Mouse (Mus musculus): ENCODE data around the gene Arsa.

Gene Arsa

DNA sequence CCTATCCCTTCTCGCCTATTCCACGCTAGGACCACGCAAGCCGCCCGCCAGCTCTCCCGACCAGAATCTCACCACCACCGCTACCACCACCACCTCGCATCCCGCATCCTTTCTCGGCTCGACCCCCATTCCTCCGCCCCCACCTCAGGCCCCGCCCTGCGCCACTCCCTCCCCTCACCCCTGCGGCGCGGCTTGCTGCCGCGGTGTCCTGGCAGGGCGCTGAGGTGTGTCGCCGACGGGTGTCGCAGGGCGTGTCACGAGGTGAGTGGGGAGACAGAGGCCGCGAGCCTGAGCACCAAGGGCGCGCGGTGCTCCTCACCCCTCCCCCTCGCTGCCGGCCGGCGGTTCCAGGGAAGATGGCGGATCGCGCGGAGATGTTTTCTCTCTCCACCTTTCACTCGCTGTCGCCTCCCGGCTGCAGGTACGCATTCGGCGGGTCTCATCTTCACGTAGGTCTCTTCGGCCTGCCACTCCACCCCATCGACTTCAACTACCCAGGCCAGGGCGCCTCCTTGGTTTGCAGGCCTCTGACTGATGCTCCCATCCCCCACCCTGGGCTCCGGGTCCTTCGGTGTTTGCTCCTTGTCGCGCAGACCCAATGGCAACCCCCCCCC, 23.3 kb downstream of the Arsa start, which contains the start of gene Mapk8ip2:
Mapk8ip2 (plus strand) TSS at position 49 of the 614 bp plus-strand sequence.
- DNase-seq, result peak; percentile 83

DNA sequence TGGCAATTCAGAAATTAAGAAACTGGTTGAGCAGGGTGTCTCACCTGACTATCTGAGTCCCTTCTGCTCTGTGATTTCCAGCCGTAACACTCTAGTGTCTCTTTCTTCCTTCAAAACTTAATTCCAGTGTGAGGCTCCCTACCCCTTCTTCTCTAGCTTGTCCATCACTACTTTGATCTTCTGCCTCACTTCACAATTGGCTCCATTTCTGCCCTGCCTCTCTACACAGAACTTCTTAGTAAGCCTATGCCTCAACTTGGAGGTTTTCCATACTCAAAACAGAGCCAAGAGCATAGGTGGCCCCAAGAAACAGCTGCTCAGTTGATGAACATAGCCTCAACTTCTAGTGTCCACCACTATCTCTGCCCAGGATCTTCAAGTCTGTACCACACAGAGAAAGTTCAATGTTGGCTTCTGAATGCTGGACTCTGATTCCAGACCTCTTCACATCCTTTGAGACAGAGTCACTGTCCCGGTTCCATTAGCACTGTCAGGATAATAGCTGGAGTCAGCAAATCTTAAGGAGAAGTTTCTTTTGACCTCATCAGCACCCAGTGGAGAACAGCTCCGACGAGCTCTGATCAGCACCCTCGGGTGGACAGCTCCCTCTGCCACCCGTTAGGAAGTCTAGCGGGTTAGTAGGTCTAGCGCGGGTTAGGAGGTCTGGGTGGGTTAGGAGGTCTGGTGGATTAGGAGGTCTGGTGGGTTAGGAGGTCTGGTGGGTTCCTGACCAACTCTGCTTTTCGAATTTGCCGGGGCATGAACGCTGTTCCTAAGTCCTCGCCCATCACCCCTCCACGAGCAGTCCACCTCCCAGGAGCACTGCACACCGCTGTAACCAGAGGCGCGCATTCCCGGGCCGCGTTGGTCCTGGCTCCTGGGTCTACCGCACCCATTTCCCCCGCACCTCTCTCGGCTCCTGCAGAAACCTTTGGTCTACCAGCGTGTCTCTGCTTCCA, 24.0 kb downstream of the Arsa start:
- peak; percentile 46 for DNase-seq

DNA sequence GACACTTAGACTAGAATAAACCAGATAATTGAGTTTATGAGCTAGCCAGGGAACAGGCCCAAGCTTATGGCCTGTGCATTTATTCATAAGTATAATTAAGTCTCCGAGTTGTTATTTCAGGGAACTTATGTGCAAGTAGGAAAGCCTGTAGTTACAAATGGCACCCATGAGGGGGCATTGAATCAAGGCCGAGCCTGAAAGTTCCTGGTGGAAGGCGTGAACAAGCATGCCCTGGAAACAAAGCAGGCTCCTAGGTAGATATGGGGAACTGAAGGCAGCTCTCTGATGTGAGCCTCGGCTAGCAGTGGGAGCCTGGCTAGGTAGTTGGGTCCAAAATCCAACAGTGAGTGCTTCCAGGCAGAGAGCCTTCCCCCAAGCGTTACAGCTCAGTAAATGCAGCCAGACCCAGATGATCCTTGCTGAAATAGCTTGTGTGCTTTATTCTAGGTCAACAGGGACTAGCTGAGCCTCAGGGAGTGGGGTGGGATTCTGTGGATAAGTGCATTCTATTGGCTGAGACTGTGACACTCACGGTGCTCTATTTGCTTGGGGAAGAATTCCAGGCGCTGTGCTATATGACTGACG, 34.6 kb downstream of the Arsa start:
- DNase-seq, result peak; percentile 46

GRCm38 (mm10) chr15:89435878-89436277, 41.3 kb downstream of the Arsa start:
- no peak for DNase-seq

DNA sequence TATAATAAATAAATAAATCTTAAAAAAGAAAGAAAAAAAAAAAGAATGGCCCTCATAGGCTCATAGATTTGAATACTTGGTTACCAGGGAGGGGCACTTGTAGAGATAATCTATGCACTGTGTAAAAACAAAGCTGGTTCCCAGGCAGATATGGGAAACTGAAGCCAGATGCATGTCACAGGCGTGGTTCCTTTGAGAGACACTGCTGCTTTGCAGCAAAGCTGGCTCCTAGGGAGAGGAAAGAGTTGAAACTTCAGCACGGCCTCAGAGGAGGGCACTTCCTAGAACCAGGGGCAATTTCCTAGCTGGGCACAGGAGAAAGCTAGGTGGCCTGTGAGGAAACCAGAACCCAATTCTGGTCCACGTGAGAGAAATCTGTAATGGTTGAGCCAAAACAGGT, 43.1 kb downstream of the Arsa start:
- no peak for DNase-seq

DNA sequence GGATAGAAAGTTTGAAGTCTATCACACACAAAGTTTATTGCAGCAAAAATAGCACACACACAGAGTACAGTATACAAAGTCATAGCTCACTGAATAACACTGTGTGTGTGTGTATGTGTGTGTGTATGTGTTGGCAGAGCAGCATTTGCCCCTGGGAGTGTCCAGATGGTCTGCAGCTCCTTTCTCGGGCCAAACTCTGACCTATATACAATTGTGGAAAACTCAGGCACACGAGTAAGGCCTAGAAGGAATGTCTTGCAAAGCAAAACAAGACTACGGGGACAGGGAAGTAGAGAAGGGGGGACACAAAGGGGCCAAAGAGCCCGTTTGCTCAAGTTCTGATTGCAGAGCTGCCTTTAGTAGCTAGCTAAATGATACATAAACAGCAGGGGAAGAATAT, 44.3 kb downstream of the Arsa start:
- peak; percentile 79 for DNase-seq

GRCm38 (mm10) chr15:89431806-89432205, 45.4 kb downstream of the Arsa start:
- DNase-seq, result peak; percentile 44

GRCm38 (mm10) chr15:89431271-89431670, 46.0 kb downstream of the Arsa start:
- DNase-seq, result peak; percentile 22

DNA sequence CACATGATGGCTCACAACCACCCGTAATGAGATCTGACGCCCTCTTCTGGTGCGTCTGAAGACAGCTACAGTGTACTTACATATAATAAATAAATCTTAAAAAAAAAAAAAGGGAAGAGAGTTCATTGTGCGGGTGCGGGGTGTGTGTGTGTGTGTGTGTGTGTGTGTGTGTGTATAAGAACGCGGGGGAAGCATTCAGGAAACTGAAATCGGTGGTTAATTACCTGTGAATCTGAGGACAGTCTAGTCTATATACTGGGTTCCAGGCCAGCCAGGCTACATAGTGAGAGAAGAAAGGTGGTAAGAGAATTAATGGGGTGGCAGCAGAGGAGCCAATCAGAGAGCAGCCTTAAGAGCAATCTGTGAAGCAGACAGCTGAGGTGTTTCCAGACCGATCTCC, 46.5 kb downstream of the Arsa start:
- peak; percentile 45 for DNase-seq

DNA sequence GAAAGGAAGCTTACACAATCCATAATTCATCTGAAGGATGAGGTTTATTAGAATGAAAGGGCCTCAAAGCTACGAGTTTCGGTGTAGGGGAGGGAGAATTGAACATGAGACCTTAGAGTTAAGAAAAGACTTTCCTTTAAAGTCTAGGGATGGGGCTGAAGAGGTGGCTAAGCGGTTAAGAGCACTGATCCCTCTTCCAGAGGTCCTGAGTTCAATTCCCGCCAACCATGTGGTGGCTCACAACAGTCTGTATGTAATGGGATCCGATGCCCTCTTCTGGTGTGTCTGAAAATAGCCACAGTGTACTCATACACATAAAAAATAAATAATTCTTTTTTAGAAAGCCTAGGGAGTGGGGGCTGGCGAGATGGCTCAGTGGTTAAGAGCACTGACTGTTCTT, 46.9 kb downstream of the Arsa start:
- peak; percentile 69 for DNase-seq

DNA sequence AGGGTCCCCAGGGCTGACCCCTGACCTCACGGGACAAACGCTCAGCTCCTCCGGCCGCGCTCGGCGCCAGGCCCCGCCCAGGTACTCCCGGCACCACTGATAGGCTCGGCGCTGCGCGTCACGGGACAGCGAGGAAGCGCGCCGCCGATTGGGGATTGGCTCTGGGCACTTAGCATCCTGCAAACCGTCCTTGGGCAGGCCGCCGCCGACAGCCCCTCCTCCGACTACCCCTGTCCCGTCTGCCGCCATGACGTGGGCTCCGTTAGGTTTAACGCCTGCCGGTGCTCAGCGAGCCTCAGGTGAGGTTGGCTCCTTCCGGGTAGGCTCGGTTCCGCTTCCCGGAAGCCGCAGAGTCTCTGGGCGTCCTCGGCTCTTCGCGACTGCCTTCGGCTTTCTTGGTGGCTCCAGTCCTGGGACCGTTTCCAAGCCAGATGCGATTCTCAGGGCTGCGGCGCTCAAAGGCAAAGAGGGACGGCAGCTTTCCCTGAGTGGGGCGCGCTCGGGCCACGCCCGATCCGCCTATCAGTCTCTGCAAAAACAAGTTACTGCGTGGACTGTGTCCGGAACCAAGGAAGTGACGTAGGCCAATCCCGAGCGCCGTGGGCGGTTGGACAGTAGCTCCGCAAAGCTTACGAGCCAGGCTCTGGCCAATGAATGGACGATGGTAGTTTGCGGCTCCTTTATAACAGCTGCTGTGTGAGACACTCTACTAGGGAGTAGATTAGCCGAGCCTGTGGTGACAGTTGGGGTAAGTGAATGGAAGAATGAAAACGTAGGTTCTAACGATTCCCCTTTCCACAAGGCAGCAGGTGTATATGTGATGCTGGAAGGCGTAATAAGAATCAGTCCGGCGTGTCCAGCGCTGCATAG, 47.6 kb downstream of the Arsa start, which contains the start of the genes C730034F03Rik, Gm44502 and Chkb:
C730034F03Rik (plus strand) TSS at position 238 of the 870 bp plus-strand sequence.
Gm44502 (minus strand) TSS at position 345 of the 870 bp plus-strand sequence.
Chkb (minus strand) TSS at position 557 of the 870 bp plus-strand sequence.
- DNase-seq, result peak; percentile 94

GRCm38 (mm10) chr15:89428821-89429351, 48.3 kb downstream of the Arsa start:
- DNase-seq, result peak; percentile 69

GRCm38 (mm10) chr15:89428136-89428790, 49.0 kb downstream of the Arsa start:
- no peak for DNase-seq

GRCm38 (mm10) chr15:89426716-89427115, 50.5 kb downstream of the Arsa start:
- no peak for DNase-seq

DNA sequence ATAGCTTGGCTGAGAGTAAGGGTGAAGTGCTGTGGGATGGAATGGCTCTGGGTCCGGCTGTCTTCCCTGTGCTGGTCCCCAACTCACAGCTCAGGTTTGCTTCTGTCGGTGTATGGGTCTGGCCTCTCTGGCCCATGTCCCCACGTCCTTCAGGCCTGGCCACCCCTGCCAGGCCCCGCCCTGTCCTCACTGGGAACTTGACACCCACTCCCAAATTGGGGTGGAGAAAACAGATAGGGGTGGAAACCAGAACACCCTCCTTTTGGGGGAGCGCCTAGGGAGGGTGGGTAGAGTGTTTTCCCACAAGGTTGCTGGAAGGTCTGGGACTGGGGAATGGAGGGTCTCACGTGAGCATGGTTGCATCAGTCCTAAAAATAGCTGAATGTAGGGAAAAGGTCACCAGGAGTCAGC, 51.5 kb downstream of the Arsa start, which contains the start of gene Cpt1b:
Cpt1b (minus strand) TSS at position 153 of the 411 bp plus-strand sequence.
- DNase-seq, result no peak

GRCm38 (mm10) chr15:89424621-89425020, 52.6 kb downstream of the Arsa start:
- DNase-seq, result no peak
